Mouse (Mus musculus): ENCODE results near the gene Qser1. TPM values are rescaled to one million over a fixed set of nuclear protein-coding genes. Genes with fewer than 3 reads are reported as not detected.
"Not testable (repeated sequence)": the region's sequence is repeated elsewhere in the genome, so short reads cannot be mapped to it uniquely, and the experiment has no call there.

The Qser1 gene
- 11.0 and 12.9 TPM in 2 replicates for polyA plus RNA-seq (2016; fragmentation: Nextera tagmentation; extraction: Ambion mirVana)

DNA sequence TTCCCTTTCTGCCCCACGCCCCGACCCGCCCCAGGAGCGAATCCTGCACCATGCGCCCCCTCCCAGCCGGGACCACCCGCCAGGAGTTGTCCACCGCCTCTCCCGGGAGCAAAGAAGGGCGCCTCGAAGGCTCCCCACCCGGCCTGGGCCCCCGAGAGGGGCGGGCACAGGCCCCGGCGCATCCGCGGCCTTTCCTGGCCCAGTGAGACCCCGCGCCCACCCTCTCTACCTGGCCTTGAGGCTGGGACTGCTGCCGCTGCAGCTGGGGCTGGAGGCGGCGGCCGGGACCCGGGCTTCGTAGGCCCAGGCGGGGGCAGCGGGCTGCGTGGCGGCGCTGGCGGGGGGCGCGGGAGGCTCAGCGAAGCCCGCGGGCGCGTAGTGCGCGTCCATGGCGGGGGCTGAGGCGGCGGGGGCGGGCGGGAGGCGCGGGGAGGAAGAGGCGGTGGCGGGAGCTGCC is at the start of gene Qser1:
Qser1 (minus strand) TSS at position 390 of the 457 bp plus-strand sequence.
- Histone ChIP-seq H3K9ac (replicated peaks) (peak within 1 kb of the TSS; percentile 99), H3K27me3 (no peaks in the 10 kb centered on the region), H3K27ac (replicated peaks) (peak within 1 kb of the TSS; percentile 99), H3K36me3 (no peaks in the 10 kb centered on the region), H3K4me1 (peaks cover 31% of the 10 kb centered on the region), H3K4me2 (replicated peaks) (peak within 1 kb of the TSS; percentile 64), H3K4me3 (peak within 1 kb of the TSS; percentile 95), H3K9me3 (no peaks in the 10 kb centered on the region)
- 0% methylated on average over 26 of the region's 50 CpGs for WGBS
- peak; percentile 73 for ATAC-seq (ENCODE audit: low FRiP score, low read depth)

DNA sequence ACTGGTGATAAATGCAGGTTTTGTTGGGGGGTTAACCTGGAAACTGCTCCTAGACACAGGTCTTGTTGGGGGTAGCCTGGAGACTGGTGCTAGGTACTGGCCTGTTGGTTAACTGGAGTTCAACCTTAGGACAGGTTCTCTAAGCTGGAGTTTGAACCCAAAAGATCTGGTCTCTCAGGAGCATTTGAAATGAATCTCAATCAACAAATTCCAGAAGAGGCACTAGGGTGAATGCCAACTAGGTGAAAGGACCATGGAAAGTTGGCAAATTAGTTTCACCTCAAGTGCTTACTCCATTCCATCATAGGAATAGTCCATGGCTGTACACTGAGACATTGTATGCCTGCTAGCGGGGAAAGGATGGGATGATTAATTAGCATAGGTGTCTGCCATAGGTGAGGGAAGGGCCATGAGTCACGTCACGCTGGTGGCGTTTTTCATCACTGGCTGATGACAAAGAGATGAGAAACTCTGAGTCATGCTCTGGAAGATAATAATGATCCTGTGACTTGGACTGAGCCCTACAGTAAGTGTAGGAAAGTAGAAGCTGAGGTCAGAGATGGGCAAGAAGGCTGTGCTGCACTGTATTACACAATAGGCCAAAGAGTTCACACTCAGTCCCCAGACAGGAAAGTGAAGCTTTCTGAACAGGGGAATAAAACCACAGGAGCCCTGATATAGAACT is 47.8 kb upstream of the Qser1 start:
- Histone ChIP-seq H3K4me1 (no peaks in the 10 kb centered on the region), H3K27me3 (no peaks in the 10 kb centered on the region), H3K4me2 (replicated peaks) (no peak overlapping the region), H3K36me3 (no peaks in the 10 kb centered on the region), H3K9ac (replicated peaks) (no peak overlapping the region), H3K4me3 (no peak overlapping the region), H3K9me3 (no peaks in the 10 kb centered on the region), H3K27ac (replicated peaks) (no peak overlapping the region)
- no peak for ATAC-seq (ENCODE audit: low FRiP score, low read depth)
- 90% methylated on average over 4 of the region's 4 CpGs for WGBS

DNA sequence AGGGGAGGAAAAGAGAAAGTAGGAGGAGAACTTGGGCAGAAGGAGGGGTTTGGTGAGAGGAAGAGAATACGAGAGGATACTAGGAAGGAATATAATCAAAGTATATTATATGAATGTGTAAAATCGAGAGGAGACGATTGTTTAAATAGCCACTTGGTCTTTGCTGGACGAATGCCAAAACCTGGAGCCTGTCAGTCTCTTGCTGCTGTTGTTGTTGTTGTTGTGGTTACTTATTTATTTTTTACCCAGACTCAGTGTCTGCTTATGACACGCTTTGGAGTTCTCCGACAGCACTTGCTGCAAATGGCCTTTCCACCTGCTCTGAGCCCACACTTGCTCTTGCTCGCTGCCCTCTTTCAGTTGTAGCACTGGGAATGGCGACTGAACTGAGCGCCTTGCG is 43.9 kb upstream of the Qser1 start:
- 87% methylated on average over 10 of the region's 10 CpGs for WGBS
- Histone ChIP-seq H3K9me3 (no peaks in the 10 kb centered on the region; the same call in 1 of the 2 replicates), H3K36me3 (no peaks in the 10 kb centered on the region), H3K4me2 (replicated peaks) (no peak overlapping the region), H3K4me3 (no peak overlapping the region), H3K4me1 (no peaks in the 10 kb centered on the region), H3K9ac (replicated peaks) (no peak overlapping the region), H3K27ac (replicated peaks) (no peak overlapping the region), H3K27me3 (no peaks in the 10 kb centered on the region)
- no peak for ATAC-seq (ENCODE audit: low FRiP score, low read depth)

DNA sequence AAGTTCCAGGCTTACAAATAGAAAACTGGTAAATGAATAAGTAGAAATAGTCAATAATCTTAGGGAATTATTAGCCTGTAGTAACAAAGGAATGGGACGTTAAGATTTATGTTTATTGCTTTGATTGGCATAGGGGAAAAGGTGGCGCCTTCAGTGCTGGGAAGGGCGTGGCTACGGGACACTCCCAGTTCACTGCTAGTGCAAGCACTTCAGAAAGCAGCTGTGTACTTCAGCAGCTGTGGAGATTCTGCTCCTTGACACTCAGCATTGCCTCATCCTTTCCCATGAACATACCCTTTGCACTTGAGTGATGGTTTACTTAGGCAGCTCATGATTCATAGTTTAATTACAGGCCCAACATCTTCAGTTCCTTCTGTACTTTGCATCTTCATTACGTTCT is 42.5 kb upstream of the Qser1 start:
- Histone ChIP-seq H3K4me1 (no peaks in the 10 kb centered on the region), H3K27me3 (no peaks in the 10 kb centered on the region), H3K4me3 (no peak overlapping the region), H3K9me3 (no peaks in the 10 kb centered on the region; the same call in 1 of the 2 replicates), H3K36me3 (no peaks in the 10 kb centered on the region), H3K4me2 (replicated peaks) (no peak overlapping the region), H3K27ac (replicated peaks) (no peak overlapping the region), H3K9ac (replicated peaks) (no peak overlapping the region)
- ATAC-seq (ENCODE audit: low FRiP score, low read depth) = no peak
- WGBS = 82% methylated on average over 5 of the region's 5 CpGs

DNA sequence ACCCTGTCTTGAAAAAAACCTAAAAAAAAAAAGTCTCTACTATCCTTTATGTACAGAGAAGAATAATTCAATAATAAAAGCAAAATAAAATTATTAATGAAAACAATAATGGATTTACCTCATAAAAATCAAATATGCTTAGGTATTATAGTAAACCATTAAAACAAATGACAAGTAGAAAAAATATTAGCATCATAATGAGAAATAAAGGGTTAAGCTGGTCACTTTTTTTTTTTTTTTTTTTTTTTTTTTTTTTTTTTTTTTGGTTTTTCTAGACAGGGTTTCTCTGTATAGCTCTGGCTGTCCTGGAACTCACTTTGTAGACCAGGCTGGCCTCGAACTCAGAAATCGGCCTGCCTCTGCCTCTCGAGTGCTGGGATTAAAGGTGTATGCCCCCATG is 41.5 kb upstream of the Qser1 start:
- 91% methylated on average over 3 of the region's 3 CpGs for WGBS
- not testable (repeated sequence) for H3K27me3 ChIP-seq; H3K9ac ChIP-seq (replicated peaks); H3K27ac ChIP-seq (replicated peaks); H3K4me3 ChIP-seq; ATAC-seq (ENCODE audit: low FRiP score, low read depth); H3K4me1 ChIP-seq; H3K36me3 ChIP-seq; H3K4me2 ChIP-seq (replicated peaks); H3K9me3 ChIP-seq

- no peak overlapping the region for H3K4me3 ChIP-seq
- no peaks in the 10 kb centered on the region for H3K4me1 ChIP-seq
- whole genome bisulfite sequencing = 50% methylated on average over 1 of the region's 1 CpGs
- H3K9ac ChIP-seq (replicated peaks) = no peak overlapping the region
- H3K27ac ChIP-seq (replicated peaks) = no peak overlapping the region
- H3K36me3 ChIP-seq = no peaks in the 10 kb centered on the region
- H3K9me3 ChIP-seq = no peaks in the 10 kb centered on the region; the same call in 1 of the 2 replicates
- no peak overlapping the region for H3K4me2 ChIP-seq (replicated peaks)
- ATAC-seq (ENCODE audit: low FRiP score, low read depth) = no peak
- 0 out of 2 replicates have a peak, but pooled peaks cover under 1% of the 10 kb centered on the region for H3K27me3 ChIP-seq
Measured at GRCm38 (mm10) chr2:104856218-104856617, 39.7 kb upstream of the Qser1 start.

DNA sequence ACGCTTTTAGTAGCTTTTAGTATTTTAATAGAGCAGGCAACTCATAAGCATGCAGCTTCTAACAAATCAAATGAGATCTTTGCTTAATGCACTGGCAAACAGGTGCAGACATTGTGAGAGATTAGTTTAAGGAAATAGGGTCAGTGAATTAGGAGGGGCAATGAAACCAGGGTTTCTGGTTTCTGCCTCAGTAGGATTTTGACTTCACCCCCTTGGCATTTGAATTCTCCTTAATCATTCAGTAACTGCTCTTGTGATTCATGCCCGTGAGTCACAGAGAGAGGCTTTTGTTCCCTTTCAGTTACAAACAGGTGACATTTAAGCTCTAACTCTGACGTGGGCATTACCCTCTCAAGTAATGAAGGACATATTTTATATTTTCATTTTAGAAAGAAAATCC is 39.2 kb upstream of the Qser1 start:
- Histone ChIP-seq H3K9ac (replicated peaks) (no peak overlapping the region), H3K4me2 (replicated peaks) (no peak overlapping the region), H3K4me1 (no peaks in the 10 kb centered on the region), H3K4me3 (no peak overlapping the region), H3K36me3 (no peaks in the 10 kb centered on the region), H3K9me3 (no peaks in the 10 kb centered on the region; the same call in 1 of the 2 replicates), H3K27me3 (peaks cover 5% of the 10 kb centered on the region), H3K27ac (replicated peaks) (no peak overlapping the region)
- ATAC-seq (ENCODE audit: low FRiP score, low read depth) = no peak
- WGBS = 37% methylated on average over 3 of the region's 3 CpGs

- H3K4me3 ChIP-seq = no peak overlapping the region
- H3K27me3 ChIP-seq = peaks cover 9% of the 10 kb centered on the region
- no peak overlapping the region for H3K27ac ChIP-seq (replicated peaks)
- H3K4me1 ChIP-seq = peaks cover 1% of the 10 kb centered on the region; the same call in 1 of the 2 replicates
- H3K36me3 ChIP-seq = no peaks in the 10 kb centered on the region
- no peak overlapping the region for H3K9ac ChIP-seq (replicated peaks)
- no peak for ATAC-seq (ENCODE audit: low FRiP score, low read depth)
- no peak overlapping the region for H3K4me2 ChIP-seq (replicated peaks)
- H3K9me3 ChIP-seq = no peaks in the 10 kb centered on the region; the same call in 1 of the 2 replicates
- 77% methylated on average over 1 of the region's 1 CpGs for WGBS
Measured at GRCm38 (mm10) chr2:104854836-104855235, 38.3 kb upstream of the Qser1 start.

- Histone ChIP-seq H3K9me3 (no peaks in the 10 kb centered on the region; the same call in 1 of the 2 replicates), H3K4me3 (no peak overlapping the region), H3K27me3 (peaks cover 30% of the 10 kb centered on the region), H3K4me1 (peaks cover 9% of the 10 kb centered on the region; the same call in 1 of the 2 replicates), H3K36me3 (no peaks in the 10 kb centered on the region), H3K9ac (replicated peaks) (no peak overlapping the region), H3K27ac (replicated peaks) (no peak overlapping the region), H3K4me2 (replicated peaks) (no peak overlapping the region)
- WGBS = 90% methylated on average over 7 of the region's 7 CpGs
- ATAC-seq (ENCODE audit: low FRiP score, low read depth) = no peak
Measured at GRCm38 (mm10) chr2:104852546-104852945, 36.0 kb upstream of the Qser1 start.

GRCm38 (mm10) chr2:104851686-104852085 is 35.1 kb upstream of the Qser1 start:
- Histone ChIP-seq H3K27ac (replicated peaks) (no peak overlapping the region), H3K36me3 (no peaks in the 10 kb centered on the region), H3K27me3 (peaks cover 30% of the 10 kb centered on the region), H3K4me3 (no peak overlapping the region), H3K9me3 (no peaks in the 10 kb centered on the region), H3K4me2 (replicated peaks) (no peak overlapping the region), H3K4me1 (peaks cover 9% of the 10 kb centered on the region; the same call in 1 of the 2 replicates), H3K9ac (replicated peaks) (no peak overlapping the region)
- ATAC-seq (ENCODE audit: low FRiP score, low read depth) = no peak
- WGBS = 41% methylated on average over 5 of the region's 5 CpGs

- no peak for ATAC-seq (ENCODE audit: low FRiP score, low read depth)
- H3K9ac ChIP-seq (replicated peaks) = peak overlapping the region; percentile 60; the same call in 1 of the 2 replicates
- H3K4me1 ChIP-seq = peaks cover 9% of the 10 kb centered on the region; the same call in 1 of the 2 replicates
- H3K4me3 ChIP-seq = peak overlapping the region; percentile 58
- H3K4me2 ChIP-seq (replicated peaks) = peak overlapping the region; percentile 98
- H3K27ac ChIP-seq (replicated peaks) = no peak overlapping the region
- 81% methylated on average over 3 of the region's 3 CpGs for WGBS
- H3K9me3 ChIP-seq = no peaks in the 10 kb centered on the region
- no peaks in the 10 kb centered on the region for H3K36me3 ChIP-seq
- peaks cover 30% of the 10 kb centered on the region for H3K27me3 ChIP-seq
Measured at GRCm38 (mm10) chr2:104849991-104850359, 33.4 kb upstream of the Qser1 start.

- no peaks in the 10 kb centered on the region for H3K36me3 ChIP-seq
- H3K9ac ChIP-seq (replicated peaks) = peak within 1 kb of the TSS; percentile 60
- peaks cover 9% of the 10 kb centered on the region; the same call in 1 of the 2 replicates for H3K4me1 ChIP-seq
- under 1% methylated on average over 60 of the region's 62 CpGs for WGBS
- peak; percentile 77 for ATAC-seq (ENCODE audit: low FRiP score, low read depth)
- peak within 1 kb of the TSS; percentile 58 for H3K4me3 ChIP-seq
- H3K9me3 ChIP-seq = no peaks in the 10 kb centered on the region
- no peak within 1 kb of the TSS for H3K27ac ChIP-seq (replicated peaks)
- H3K27me3 ChIP-seq = peaks cover 30% of the 10 kb centered on the region
- peak within 1 kb of the TSS; percentile 98 for H3K4me2 ChIP-seq (replicated peaks)
Measured at GRCm38 (mm10) chr2:104849276-104849990, 32.9 kb upstream of the Qser1 start, which contains the start of gene Prrg4. TSS of gene Prrg4 (minus strand) at chr2:104849876.

Data from midbrain, embryonic 12.5 days (tissue).